Mouse (Mus musculus): ENCODE data around the gene Ovol2.
"Not testable (repeated sequence)": the region's sequence is repeated elsewhere in the genome, so short reads cannot be mapped to it uniquely, and the experiment has no call there.

Ovol2 gene

GRCm38 (mm10) chr2:144331401-144332302, at the start of gene Ovol2:
TSS of gene Ovol2 (minus strand) at chr2:144332146.
- DNase-seq = peak; percentile 21

GRCm38 (mm10) chr2:144381741-144382140, 49.8 kb upstream of the Ovol2 start:
- DNase-seq = no peak

- no peak for DNase-seq
These were observed 49.3 kb upstream of the Ovol2 start for GRCm38 (mm10) chr2:144381293-144381692.

GRCm38 (mm10) chr2:144375063-144375703, 43.2 kb upstream of the Ovol2 start:
- no peak for DNase-seq

GRCm38 (mm10) chr2:144373063-144373462, 41.1 kb upstream of the Ovol2 start:
- DNase-seq = no peak

GRCm38 (mm10) chr2:144371566-144371965, 39.6 kb upstream of the Ovol2 start:
- no peak for DNase-seq

- DNase-seq = no peak
These were observed 37.6 kb upstream of the Ovol2 start for GRCm38 (mm10) chr2:144369511-144369910.

GRCm38 (mm10) chr2:144369020-144369421, 37.1 kb upstream of the Ovol2 start:
- no peak for DNase-seq

GRCm38 (mm10) chr2:144368400-144369019, 36.6 kb upstream of the Ovol2 start, which contains the start of the genes Kat14 and Pet117:
TSS of gene Kat14 (plus strand) at chr2:144368983.
TSS of gene Pet117 (plus strand) at chr2:144368996.
- DNase-seq = peak; percentile 97

GRCm38 (mm10) chr2:144352843-144353242, 20.9 kb upstream of the Ovol2 start:
- no peak for DNase-seq

GRCm38 (mm10) chr2:144348525-144348924, 16.6 kb upstream of the Ovol2 start:
- peak; percentile 39 for DNase-seq

GRCm38 (mm10) chr2:144343158-144343557, 11.2 kb upstream of the Ovol2 start:
- no peak for DNase-seq

- DNase-seq = not testable (repeated sequence)
These were observed 6.2 kb upstream of the Ovol2 start for GRCm38 (mm10) chr2:144338149-144338548.

GRCm38 (mm10) chr2:144337701-144338100, 5.8 kb upstream of the Ovol2 start:
- DNase-seq = no peak

GRCm38 (mm10) chr2:144337230-144337629, 5.3 kb upstream of the Ovol2 start:
- no peak for DNase-seq

- DNase-seq = no peak
These were observed 1.3 kb upstream of the Ovol2 start for GRCm38 (mm10) chr2:144333138-144333842.

GRCm38 (mm10) chr2:144332486-144332885, 540 bp upstream of the Ovol2 start:
- DNase-seq = no peak

- peak; percentile 45 for DNase-seq
These were observed 980 bp downstream of the Ovol2 start for GRCm38 (mm10) chr2:144330960-144331371.

- no peak for DNase-seq
These were observed 1.5 kb downstream of the Ovol2 start for GRCm38 (mm10) chr2:144330352-144330959.

GRCm38 (mm10) chr2:144329937-144330336, 2.0 kb downstream of the Ovol2 start:
- no peak for DNase-seq

- DNase-seq = no peak
These were observed 2.5 kb downstream of the Ovol2 start for GRCm38 (mm10) chr2:144329451-144329850.

- no peak for DNase-seq
These were observed 7.7 kb downstream of the Ovol2 start for GRCm38 (mm10) chr2:144324218-144324617.

Data from thymus, postnatal 4 days (tissue).